Mouse (Mus musculus) megakaryocyte, embryonic 14.5 days (primary cell): Measurements from ENCODE around the gene Dlg3.

ENCODE experiments used
- FLI1 ChIP-seq: IDR thresholded peaks from 2 replicates; pipeline ENCODE4 v1.6.1; 2012; ENCODE audit warnings: low read length, inconsistent platforms, mixed read lengths
- GATA1 ChIP-seq: IDR thresholded peaks from 3 replicates; pipeline ENCODE4 v1.6.1; 2012; ENCODE audit warnings: mixed read lengths, low read length, inconsistent platforms, borderline replicate concordance

DNA sequence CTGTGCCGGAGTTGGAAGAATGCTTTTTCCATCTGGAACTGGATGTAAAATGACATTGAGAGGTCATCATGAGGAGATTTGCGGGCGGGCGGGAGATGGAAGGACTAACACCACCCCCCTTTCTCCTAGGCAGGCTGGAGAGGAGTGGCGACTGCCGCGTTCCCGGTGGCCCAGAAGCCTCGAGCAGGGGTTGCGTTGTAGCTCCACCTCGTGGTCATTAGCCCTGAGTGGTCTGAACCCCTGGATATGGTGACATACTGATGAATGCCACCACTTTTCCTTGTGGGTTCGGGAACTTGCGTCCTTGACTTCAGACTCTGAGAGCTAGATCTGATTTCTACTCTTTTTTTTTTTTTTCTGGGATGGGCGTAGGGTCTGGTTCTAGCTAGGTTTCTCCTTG lies 28.6 kb upstream of the Dlg3 start:
- TF ChIP-seq GATA1 (no peak), FLI1 (no peak)
